Mouse (Mus musculus) neutrophil, adult 65 days (primary cell): Measurements from ENCODE around the gene Rdh19. TPM values are rescaled to one million over a fixed set of nuclear protein-coding genes. Genes with fewer than 3 reads are reported as not detected.

Source experiments
- total RNA-seq: library from RNA; stranded (reverse); gene quantifications from 2 replicates; pipeline ENCODE4 v1.2.4, GENCODE M21; 2023

Gene Rdh19
- not detected in 2 replicates for total RNA-seq

DNA sequence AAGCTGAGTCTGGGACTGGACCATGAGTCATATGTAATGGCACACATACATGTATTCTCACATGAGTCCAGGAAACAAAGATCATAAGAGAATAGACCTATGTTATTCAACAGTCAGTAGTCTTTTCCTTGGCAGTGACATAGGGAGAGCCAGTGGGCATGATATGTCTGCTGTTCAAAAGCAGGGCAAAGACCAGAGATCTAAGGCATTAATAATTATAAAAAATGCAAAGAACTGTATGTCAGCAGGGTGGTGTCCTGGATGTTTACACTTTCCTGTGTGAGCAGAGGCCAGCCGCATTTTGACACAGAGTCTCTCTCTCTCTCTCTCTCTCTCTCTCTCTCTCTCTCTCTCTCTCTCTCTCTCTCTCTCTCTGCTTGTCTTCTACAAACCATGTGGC is at the start of gene Rdh19:
Gene Rdh19, plus strand, starts transcription at position 301 of the 400 bp plus-strand sequence.

GRCm38 (mm10) chr10:127800891-127801290 is 48.8 kb upstream of the Rdh19 start, which contains the start of gene Rdh16:
TSS of gene Rdh16 (plus strand) at chr10:127801152.

GRCm38 (mm10) chr10:127866232-127866631 is 16.5 kb downstream of the Rdh19 start, which contains the start of gene Rdh16f2:
TSS of gene Rdh16f2 (plus strand) at chr10:127866474.

GRCm38 (mm10) chr10:127888605-127889004 is 38.9 kb downstream of the Rdh19 start, which contains the start of gene Rdh7:
TSS of gene Rdh7 (minus strand) at chr10:127888817.

GRCm38 (mm10) chr10:127898218-127898617 is 48.5 kb downstream of the Rdh19 start, which contains the start of gene Sdr9c7:
TSS of gene Sdr9c7 (plus strand) at chr10:127898518.

Other genes starting within 250 kb of the Rdh19 start
- gene Lrp1, start 228.8 kb upstream of the Rdh19 start, total RNA-seq, result 69.7 and 86.2 TPM in 2 replicates
- gene Stat6, start 206.9 kb upstream of the Rdh19 start, total RNA-seq, result 215 and 257 TPM in 2 replicates
- 6.7 and 9.6 TPM in 2 replicates for gene Nemp1, start 183.0 kb upstream of the Rdh19 start, total RNA-seq
- gene Nab2, start 181.4 kb upstream of the Rdh19 start, total RNA-seq, result 0.77 and 1.3 TPM in 2 replicates
- gene Myo1a, start 144.8 kb upstream of the Rdh19 start, total RNA-seq, result 0.23 and 0.35 TPM in 2 replicates
- not detected in 2 replicates for gene Tac2, start 125.5 kb upstream of the Rdh19 start, total RNA-seq
- gene Zbtb39, start 110.4 kb upstream of the Rdh19 start, total RNA-seq, result 19.9 and 30.2 TPM in 2 replicates
- gene Gpr182, start 98.2 kb upstream of the Rdh19 start, total RNA-seq, result 0.16 and 0.19 TPM in 2 replicates
- gene Rdh1, start 90.2 kb upstream of the Rdh19 start, total RNA-seq, result 0.18 and 0.44 TPM in 2 replicates
- gene Rdh16f1, start 90.1 kb upstream of the Rdh19 start, total RNA-seq, result 0.25 TPM in 1 of 2 replicates, not detected in the other
- not detected in 2 replicates for gene Rdh9, start 73.5 kb upstream of the Rdh19 start, total RNA-seq
- gene Rdh16, start 48.8 kb upstream of the Rdh19 start, total RNA-seq, result 0.16 TPM in 1 of 2 replicates, not detected in the other
- not detected in 2 replicates for gene Rdh16f2, start 16.5 kb downstream of the Rdh19 start, total RNA-seq
- not detected in 2 replicates for gene Rdh7, start 38.9 kb downstream of the Rdh19 start, total RNA-seq
- not detected in 2 replicates for gene Sdr9c7, start 48.6 kb downstream of the Rdh19 start, total RNA-seq
- not detected in 2 replicates for gene Hsd17b6, start 157.7 kb downstream of the Rdh19 start, total RNA-seq
- 19.6 and 23.0 TPM in 2 replicates for gene Prim1, start 165.2 kb downstream of the Rdh19 start, total RNA-seq
- 253 and 267 TPM in 2 replicates for gene Naca, start 185.6 kb downstream of the Rdh19 start, total RNA-seq
- 57.2 and 61.0 TPM in 2 replicates for gene Ptges3, start 209.0 kb downstream of the Rdh19 start, total RNA-seq
- gene Atp5b, start 233.3 kb downstream of the Rdh19 start, total RNA-seq, result 384 and 435 TPM in 2 replicates
- gene Baz2a, start 241.6 kb downstream of the Rdh19 start, total RNA-seq, result 104 and 125 TPM in 2 replicates